Mouse (Mus musculus): ENCODE measurements around the gene Dync2h1.

- TF ChIP-seq POLR2A (IDR thresholded peaks at IDR 0.05; ENCODE audit: low read depth, low read length), result no peak
- no peak for TF ChIP-seq CTCF (IDR thresholded peaks at IDR 0.05; ENCODE audit: extremely low read depth, insufficient read depth, insufficient read length, insufficient replicate concordance)
Observed at GRCm38 (mm10) chr9:7184897-7185291, 648 bp upstream of the Dync2h1 start.

All from spleen, adult 2 months (tissue).